Mouse (Mus musculus) heart, postnatal 14 days (tissue): Measurements from ENCODE around the gene Sugct. TPM values are rescaled to one million over a fixed set of nuclear protein-coding genes. Genes with fewer than 3 reads are reported as not detected.
"Not testable (repeated sequence)": the region's sequence is repeated elsewhere in the genome, so short reads cannot be mapped to it uniquely, and the experiment has no call there.

Experiments used
- DNase-seq, 2 experiments: peaks; one replicate each; pipeline ENCODE4 v3.0.0; 2021 to 2022
- intact Hi-C: fragments of 180-260 bp; cut with DNase I; formaldehyde crosslinking; loops from one replicate; pipeline ENCODE4 v1.15.1; 2025
- total RNA-seq, 2 experiments: library from RNA; stranded (reverse); gene quantifications; 2 replicates each; pipeline ENCODE4 v1.2.3; 2021

Sugct gene
- total RNA-seq, 2 experiments from 2014 or later, result 0.67 to 0.78 TPM

DNA sequence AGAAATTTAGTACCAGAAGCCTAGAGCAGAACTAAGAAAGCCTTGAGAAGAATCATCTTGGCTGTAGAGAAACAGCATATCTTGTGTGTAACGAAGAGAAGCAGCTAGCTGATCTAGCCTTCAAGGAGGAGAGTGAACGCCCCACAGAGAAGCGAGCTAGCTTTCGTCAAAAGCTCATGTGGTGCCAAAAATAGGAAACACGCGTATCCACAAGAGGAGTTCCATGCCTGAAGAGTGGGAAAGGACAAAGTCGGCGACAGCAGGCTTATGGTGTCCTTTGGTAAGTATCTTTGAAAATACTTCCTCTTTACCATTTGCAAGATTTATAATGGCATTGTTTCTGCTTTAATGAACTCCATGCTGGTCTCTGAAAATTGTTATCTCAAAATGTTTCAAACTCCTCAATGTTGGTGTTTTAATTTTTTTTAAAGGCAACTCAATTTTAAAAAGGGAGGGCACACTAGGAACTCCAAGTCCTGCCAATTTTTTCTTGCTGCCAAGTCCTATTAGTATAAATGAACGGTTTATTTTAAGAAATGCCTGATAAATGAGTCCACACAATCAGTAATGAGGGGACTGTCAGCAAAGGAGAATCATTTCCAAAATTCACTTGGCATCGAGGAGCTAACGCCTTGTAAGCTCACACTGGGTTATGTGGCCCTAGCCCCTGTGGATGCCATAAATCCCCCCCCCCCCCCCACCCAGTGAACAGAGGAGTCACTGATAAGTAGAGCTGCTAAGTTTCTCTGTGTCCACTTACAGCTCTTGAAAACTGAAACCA lies 757.7 kb downstream of the Sugct start:
- intact Hi-C loops, result no loop called here
- DNase-seq, result peak; percentile 11 to 21

- intact Hi-C loops, result no loop called here
- peak in 1 of 2 experiments; percentile 12 for DNase-seq
These were observed 760.3 kb downstream of the Sugct start for GRCm38 (mm10) chr13:16935029-16935428.

DNA sequence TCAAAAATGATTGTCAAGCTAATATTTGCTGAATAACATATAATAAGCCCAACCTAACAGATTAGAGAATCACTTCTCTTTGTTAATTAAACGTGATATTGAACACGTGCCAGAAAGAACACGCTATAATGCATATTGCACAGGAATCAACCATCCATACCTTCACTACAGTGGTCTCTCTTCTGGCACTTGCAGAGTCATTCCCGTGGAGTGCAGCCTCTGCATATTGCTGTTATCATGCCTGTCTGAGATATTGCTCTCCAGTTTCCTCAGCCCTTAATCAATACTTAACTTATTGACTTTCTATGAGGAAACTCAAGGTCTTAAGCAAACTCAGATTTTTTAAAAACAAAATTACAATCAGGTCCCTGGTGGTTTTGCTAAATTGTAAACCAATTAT lies 761.8 kb downstream of the Sugct start:
- DNase-seq, result no peak
- intact Hi-C loops, result no loop called here

DNA sequence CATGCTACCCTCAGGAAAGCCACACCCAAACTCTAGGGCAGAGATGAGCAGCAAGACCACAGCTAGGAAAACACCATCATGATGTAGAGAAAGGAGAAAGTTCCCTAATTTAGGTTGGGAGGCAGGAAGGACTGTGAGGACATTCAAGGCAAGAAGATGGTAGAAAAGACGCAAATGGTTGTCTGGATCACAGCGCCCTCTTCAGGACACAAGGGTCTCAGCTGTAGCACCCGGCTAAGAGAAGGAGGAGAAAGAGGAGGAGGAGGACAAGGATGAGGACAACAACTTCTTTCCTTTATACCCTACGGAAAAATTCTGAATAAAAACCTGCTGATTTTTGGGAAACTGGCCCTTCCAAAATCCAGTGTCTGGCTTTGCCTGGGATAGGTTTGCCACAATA lies 774.0 kb downstream of the Sugct start:
- intact Hi-C loops, result loop anchor here (10.0 kb wide), 1 partner anchor 147 kb away; no protein-coding TSS in a partner anchor

GRCm38 (mm10) chr13:16915697-16916096 lies 779.7 kb downstream of the Sugct start:
- intact Hi-C loops, result no loop called here
- no peak for DNase-seq

More for the DNA sequence above, 774.0 kb downstream of the Sugct start:
- DNase-seq, result no peak

- intact Hi-C loops, result no loop called here
- DNase-seq, result no peak
These were observed 783.1 kb downstream of the Sugct start for GRCm38 (mm10) chr13:16912214-16912613.

GRCm38 (mm10) chr13:16906974-16907373 lies 788.4 kb downstream of the Sugct start:
- DNase-seq, result no peak
- intact Hi-C loops, result no loop called here

- intact Hi-C loops, result no loop called here
- DNase-seq, result no peak
These were observed 793.9 kb downstream of the Sugct start for GRCm38 (mm10) chr13:16901424-16901823.

DNA sequence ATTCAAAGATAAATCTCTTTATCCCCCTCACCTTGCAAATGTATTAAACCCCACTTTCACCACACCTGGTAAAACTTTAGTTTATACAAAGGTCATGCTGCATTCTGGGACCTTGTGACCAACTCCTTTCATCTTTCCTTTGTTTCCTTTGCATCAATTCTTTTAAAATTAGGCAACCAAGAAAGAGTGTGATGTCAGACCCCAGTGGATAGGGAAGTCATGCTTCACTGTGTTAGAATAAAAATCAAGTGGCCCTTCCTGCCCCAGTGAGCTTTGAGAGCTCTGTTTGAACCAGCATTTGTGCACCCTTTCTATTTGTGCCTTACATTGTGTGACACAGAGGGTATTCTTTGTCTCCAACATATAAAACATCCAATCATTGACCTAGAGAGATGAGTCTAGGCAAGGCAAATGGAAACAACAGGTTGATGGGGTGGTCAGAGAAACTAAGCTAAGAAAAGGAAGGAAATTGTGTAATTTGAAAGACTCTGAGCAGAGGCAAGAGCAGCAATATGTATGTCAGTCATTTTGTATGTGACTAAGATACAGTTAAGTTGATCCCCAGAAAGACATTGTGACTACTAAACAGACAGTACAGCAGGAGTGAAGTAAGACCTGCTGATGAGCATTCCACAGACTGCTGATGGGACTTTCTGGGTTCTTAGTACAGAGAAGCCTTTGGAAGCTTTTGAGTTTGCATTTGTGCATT lies 797.1 kb downstream of the Sugct start:
- no peak for DNase-seq
- intact Hi-C loops, result no loop called here

GRCm38 (mm10) chr13:16878056-16878455 lies 817.3 kb downstream of the Sugct start:
- intact Hi-C loops, result no loop called here
- no peak for DNase-seq

- DNase-seq, result no peak
- intact Hi-C loops, result no loop called here
These were observed 835.4 kb downstream of the Sugct start for GRCm38 (mm10) chr13:16859986-16860385.

DNA sequence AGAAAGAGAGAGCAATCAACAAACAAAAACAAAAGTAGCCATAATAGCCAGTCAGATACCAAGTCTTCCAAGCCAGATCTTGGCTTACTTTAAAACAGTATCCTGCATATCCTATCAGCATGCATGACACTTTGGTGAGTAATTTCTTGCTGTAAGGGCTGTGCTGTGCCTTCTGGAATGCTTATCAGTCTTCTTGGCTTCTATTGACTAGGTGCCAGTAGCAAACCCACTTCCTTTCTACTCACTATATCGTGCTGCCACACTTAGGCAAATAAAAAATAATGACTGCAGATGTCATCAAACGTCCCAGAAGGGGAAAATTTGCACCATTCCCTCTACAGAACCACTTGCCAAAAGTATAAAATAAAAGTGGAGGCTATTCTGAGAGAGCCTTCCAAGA lies 848.1 kb downstream of the Sugct start:
- intact Hi-C loops, result no loop called here
- DNase-seq, result no peak

DNA sequence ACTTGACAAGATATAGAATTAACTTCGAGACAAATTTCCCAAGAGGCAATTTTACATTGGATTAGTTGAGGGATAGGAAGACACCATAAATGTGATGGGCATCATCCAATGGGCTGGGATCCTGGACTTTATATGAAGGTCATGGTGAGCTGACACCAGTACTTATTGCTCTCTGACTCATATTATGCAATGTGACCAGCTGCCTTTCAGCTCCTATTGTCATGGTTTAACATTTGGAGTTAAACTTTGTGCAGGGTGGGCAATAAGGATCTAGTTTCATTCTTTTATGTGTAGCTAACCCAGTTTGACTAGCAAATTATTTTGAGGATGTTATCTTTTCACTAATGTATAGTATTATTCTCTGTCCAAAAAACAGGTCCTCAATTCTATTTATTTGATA lies 854.4 kb downstream of the Sugct start:
- intact Hi-C loops, result no loop called here
- DNase-seq, result no peak

GRCm38 (mm10) chr13:16838409-16838808 lies 856.9 kb downstream of the Sugct start:
- intact Hi-C loops, result no loop called here
- no peak for DNase-seq

DNA sequence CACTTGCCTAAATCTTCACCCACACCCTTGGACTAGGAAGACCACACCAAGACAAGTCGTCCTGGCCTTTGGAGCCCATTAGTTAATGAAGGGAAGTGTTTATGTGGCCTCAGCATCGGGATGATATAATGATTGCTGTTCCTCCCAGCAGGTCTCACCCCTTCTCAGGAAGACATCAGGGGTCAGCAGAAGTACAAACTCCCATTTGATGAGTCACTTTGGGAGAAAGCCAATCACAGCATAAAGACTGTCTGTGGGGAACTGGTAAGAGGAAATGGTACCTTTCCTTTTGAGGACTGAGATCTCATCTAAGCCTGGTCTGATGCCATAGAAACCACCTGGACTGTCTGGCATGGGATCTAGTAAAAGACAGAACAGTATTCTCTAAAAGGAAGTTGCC lies 860.2 kb downstream of the Sugct start:
- intact Hi-C loops, result no loop called here
- DNase-seq, result no peak

GRCm38 (mm10) chr13:16833069-16833468 lies 862.3 kb downstream of the Sugct start:
- intact Hi-C loops, result no loop called here
- no peak for DNase-seq

DNA sequence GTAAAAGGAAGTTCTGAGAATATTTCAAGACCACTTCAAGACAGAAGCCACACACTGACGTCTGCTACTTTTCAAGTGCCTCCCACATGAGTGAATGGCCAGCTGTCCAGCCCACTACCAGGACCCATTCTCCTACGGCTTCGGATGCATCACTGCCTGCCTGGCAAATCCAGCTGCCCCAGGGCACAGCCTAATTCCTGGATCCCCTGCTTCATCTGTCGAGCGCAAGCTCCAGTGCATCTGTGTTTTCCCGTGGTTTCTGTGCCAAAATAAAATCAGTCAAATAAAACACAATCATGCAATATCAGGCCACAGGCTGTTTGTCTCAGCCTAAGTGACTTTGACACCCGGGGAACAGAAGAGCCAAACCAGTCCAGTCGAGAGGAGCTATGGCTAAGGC lies 863.5 kb downstream of the Sugct start:
- intact Hi-C loops, result no loop called here
- no peak for DNase-seq

DNA sequence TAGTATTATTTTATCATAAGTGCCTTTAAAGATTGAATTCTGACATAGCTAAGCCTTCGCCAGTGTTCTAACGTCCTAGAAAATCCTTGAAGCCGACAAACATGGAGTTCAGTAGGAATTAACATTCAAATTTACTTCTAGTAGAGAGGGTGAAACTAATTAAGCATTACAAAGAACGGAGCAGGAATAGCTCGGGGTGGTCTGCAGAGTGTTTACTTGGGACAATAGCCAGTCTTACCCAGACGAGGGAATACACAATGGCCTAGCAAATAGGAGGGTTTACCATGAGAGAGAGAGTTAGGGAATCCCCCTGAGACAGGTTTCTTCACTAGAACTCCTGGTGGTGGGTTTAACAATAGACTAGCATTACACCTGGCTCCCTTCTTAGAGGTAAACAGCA lies 865.1 kb downstream of the Sugct start:
- intact Hi-C loops, DNase-seq: not testable (repeated sequence)

- DNase-seq, result peak in 1 of 2 experiments; percentile 15
- intact Hi-C loops, result no loop called here
These were observed 865.8 kb downstream of the Sugct start for GRCm38 (mm10) chr13:16829589-16829988.

DNA sequence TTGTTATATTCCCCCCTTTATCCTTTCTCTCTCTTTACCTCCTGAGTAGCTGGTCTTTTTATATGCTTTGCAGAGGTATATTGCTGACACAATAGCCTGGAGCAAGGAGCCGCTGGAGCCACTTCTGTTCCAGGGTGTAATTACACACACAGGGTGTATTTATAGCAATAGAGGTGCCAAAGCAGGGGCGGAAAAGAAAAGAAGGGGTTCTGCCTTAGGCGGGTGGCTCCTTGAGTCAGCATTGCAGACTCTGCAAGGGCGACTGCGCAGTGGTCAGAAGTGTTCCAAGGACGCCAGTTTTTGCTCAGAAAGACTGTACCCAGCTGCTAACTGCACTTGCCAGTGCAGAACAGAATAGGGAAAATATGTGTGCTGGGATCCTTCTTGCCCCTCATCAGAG lies 869.7 kb downstream of the Sugct start:
- intact Hi-C loops, result no loop called here
- no peak for DNase-seq

DNA sequence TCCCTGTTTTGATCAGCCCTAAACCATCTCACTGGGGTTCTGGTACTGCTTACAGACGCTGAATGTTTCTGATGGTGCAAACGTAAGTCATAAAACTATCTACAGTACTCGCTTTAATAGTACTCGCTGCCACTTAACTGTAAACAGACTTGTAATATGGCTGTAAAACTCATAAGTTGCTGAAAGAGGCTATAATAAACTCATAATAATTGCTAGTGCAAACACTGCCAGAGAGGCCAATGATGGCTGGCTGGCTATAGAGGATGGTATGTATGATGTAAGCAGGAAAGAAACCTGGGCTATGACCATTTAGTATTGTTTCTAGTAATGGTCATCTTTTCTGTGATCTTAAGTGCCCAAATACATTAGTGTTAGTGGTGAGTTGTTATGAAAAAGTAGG lies 873.6 kb downstream of the Sugct start:
- DNase-seq, result no peak
- intact Hi-C loops, result no loop called here

DNA sequence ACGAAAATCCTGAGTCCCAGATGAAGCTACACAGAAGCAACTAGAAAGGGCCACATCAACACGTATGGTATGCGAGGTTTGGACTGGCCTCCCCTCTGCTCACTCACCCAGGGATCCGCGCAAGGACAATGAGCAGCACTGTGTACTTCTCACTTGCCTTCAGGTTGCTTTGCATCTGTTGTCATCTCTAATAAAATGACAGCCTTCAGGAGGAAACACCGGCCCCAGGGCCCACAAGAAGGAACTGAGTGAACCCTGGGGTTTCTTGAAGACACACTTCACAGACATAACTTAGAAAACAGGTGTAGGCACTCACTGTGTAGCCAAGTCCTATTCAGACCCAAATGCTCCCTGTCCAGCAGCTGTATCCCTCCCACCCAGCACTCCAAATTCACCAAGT lies 877.9 kb downstream of the Sugct start:
- no peak for DNase-seq
- intact Hi-C loops, result no loop called here
